Mouse (Mus musculus) heart, embryonic 13.5 days (tissue): ENCODE results near the gene Speg. TPM values are rescaled to one million over a fixed set of nuclear protein-coding genes. Genes with fewer than 3 reads are reported as not detected.

Experiments
- ATAC-seq: fragments of 200-750 bp; cut with Nextera tagmentation; 2 replicates; pipeline ENCODE4 v1.8.0; 2017; ENCODE audit warnings: moderate TSS enrichment; ENCODE audit not compliant: insufficient number of reproducible peaks, low FRiP score, low TSS enrichment; ENCODE audit errors: extremely low read depth
- H3K27ac ChIP-seq: fragments of 300-500 bp; sonication (generic); replicated peaks from 2 replicates; pipeline ENCODE4 v1.5.1; 2015; ENCODE audit warnings: moderate library complexity, mild to moderate bottlenecking, inconsistent platforms
- H3K27me3 ChIP-seq: fragments of 300-500 bp; sonication (generic); replicated peaks from 2 replicates; pipeline ENCODE4 v1.6.1; 2015; ENCODE audit warnings: mild to moderate bottlenecking, inconsistent platforms
- H3K36me3 ChIP-seq: fragments of 300-500 bp; sonication (generic); 2 replicates; pipeline ENCODE4 v1.6.1; 2015; ENCODE audit warnings: mild to moderate bottlenecking, inconsistent platforms
- H3K4me1 ChIP-seq: fragments of 300-500 bp; sonication (generic); 2 replicates; pipeline ENCODE4 v1.6.1; 2015; ENCODE audit warnings: inconsistent platforms
- H3K4me2 ChIP-seq: fragments of 300-500 bp; sonication (generic); 2 replicates; pipeline ENCODE4 v1.6.1; 2015; ENCODE audit warnings: inconsistent platforms, mild to moderate bottlenecking, moderate library complexity
- H3K4me3 ChIP-seq: fragments of 300-500 bp; sonication (generic); 2 replicates; pipeline ENCODE4 v1.5.1; 2015; ENCODE audit warnings: moderate library complexity, mild to moderate bottlenecking, inconsistent platforms
- H3K9ac ChIP-seq: fragments of 300-500 bp; sonication (generic); 2 replicates; pipeline ENCODE4 v1.6.1; 2015; ENCODE audit warnings: inconsistent platforms, mild to moderate bottlenecking, moderate library complexity
- H3K9me3 ChIP-seq: fragments of 300-500 bp; sonication (generic); 2 replicates; pipeline ENCODE4 v1.6.1; 2016; ENCODE audit warnings: inconsistent platforms
- WGBS: fragments of 180-500 bp; shearing (Covaris S2); methylation state at CpG from one replicate; pipeline ENCODE4 v1.1.7; 2015; ENCODE audit warnings: mixed read lengths; 5-methylcytosine and 5-hydroxymethylcytosine counted together
- polyA plus RNA-seq: library from polyadenylated mRNA; unstranded; fragments of >200 nt; fragmentation: Nextera tagmentation; extraction: Ambion mirVana; gene quantifications from 2 replicates; pipeline ENCODE4 v1.2.1, GENCODE M21; 2015

Gene Speg
- polyA plus RNA-seq, result 55.1 and 58.8 TPM in 2 replicates

- Histone ChIP-seq H3K4me2 (peak within 1 kb of the TSS; percentile 77), H3K9me3 (no peaks in the 10 kb centered on the region), H3K27me3 (peaks cover 51% of the 10 kb centered on the region), H3K27ac (peak within 1 kb of the TSS; percentile 92), H3K4me3 (peak within 1 kb of the TSS; percentile 57), H3K4me1 (peaks cover 63% of the 10 kb centered on the region), H3K9ac (peak within 1 kb of the TSS; percentile 93), H3K36me3 (no peaks in the 10 kb centered on the region)
- ATAC-seq, result peak; percentile 20; the same call in 1 of the 2 replicates
- WGBS, result 4% methylated on average over 54 of the region's 57 CpGs
Observed at GRCm38 (mm10) chr1:75374950-75375936, at the start of gene Speg. Gene Speg, plus strand, starts transcription at chr1:75375297.

GRCm38 (mm10) chr1:75327461-75327860 lies 47.6 kb upstream of the Speg start:
- Histone ChIP-seq H3K4me3 (no peak overlapping the region), H3K4me1 (peaks cover 5% of the 10 kb centered on the region; the same call in 1 of the 2 replicates), H3K27ac (no peak overlapping the region), H3K27me3 (no peaks in the 10 kb centered on the region), H3K4me2 (no peak overlapping the region), H3K36me3 (no peaks in the 10 kb centered on the region), H3K9me3 (no peaks in the 10 kb centered on the region), H3K9ac (no peak overlapping the region)
- no peak for ATAC-seq

GRCm38 (mm10) chr1:75331271-75331670 lies 43.8 kb upstream of the Speg start:
- H3K9me3 ChIP-seq, result no peaks in the 10 kb centered on the region
- H3K4me1 ChIP-seq, result peaks cover 5% of the 10 kb centered on the region; the same call in 1 of the 2 replicates
- H3K4me2 ChIP-seq, result no peak overlapping the region
- no peak for ATAC-seq
- H3K36me3 ChIP-seq, result no peaks in the 10 kb centered on the region
- no peaks in the 10 kb centered on the region for H3K27me3 ChIP-seq
- H3K4me3 ChIP-seq, result no peak overlapping the region
- WGBS, result 63% methylated on average over 1 of the region's 1 CpGs
- H3K9ac ChIP-seq, result no peak overlapping the region
- H3K27ac ChIP-seq, result no peak overlapping the region

GRCm38 (mm10) chr1:75336461-75336860 lies 38.6 kb upstream of the Speg start:
- no peaks in the 10 kb centered on the region for H3K9me3 ChIP-seq
- no peak overlapping the region for H3K4me2 ChIP-seq
- peaks cover 5% of the 10 kb centered on the region; the same call in 1 of the 2 replicates for H3K27me3 ChIP-seq
- WGBS, result 48% methylated on average over 3 of the region's 3 CpGs
- ATAC-seq, result no peak
- H3K4me3 ChIP-seq, result no peak overlapping the region
- H3K36me3 ChIP-seq, result no peaks in the 10 kb centered on the region
- no peak overlapping the region for H3K27ac ChIP-seq
- no peak overlapping the region for H3K9ac ChIP-seq
- peaks cover 16% of the 10 kb centered on the region for H3K4me1 ChIP-seq

- H3K9me3 ChIP-seq, result no peaks in the 10 kb centered on the region
- H3K27me3 ChIP-seq, result peaks cover 11% of the 10 kb centered on the region
- WGBS, result 64% methylated on average over 9 of the region's 9 CpGs
- H3K36me3 ChIP-seq, result no peaks in the 10 kb centered on the region
- H3K9ac ChIP-seq, result no peak overlapping the region
- ATAC-seq, result no peak
- H3K4me2 ChIP-seq, result no peak overlapping the region
- H3K4me1 ChIP-seq, result peaks cover 16% of the 10 kb centered on the region
- no peak overlapping the region for H3K27ac ChIP-seq
- H3K4me3 ChIP-seq, result no peak overlapping the region
Observed at GRCm38 (mm10) chr1:75337097-75337496, 38.0 kb upstream of the Speg start.

GRCm38 (mm10) chr1:75338091-75338694 lies 36.9 kb upstream of the Speg start:
- peaks cover 13% of the 10 kb centered on the region for H3K27me3 ChIP-seq
- H3K9ac ChIP-seq, result peak overlapping the region; percentile 37; the same call in 1 of the 2 replicates
- no peaks in the 10 kb centered on the region for H3K36me3 ChIP-seq
- H3K4me2 ChIP-seq, result no peak overlapping the region
- H3K4me3 ChIP-seq, result no peak overlapping the region
- H3K4me1 ChIP-seq, result peaks cover 18% of the 10 kb centered on the region
- no peaks in the 10 kb centered on the region for H3K9me3 ChIP-seq
- no peak for ATAC-seq
- H3K27ac ChIP-seq, result no peak overlapping the region
- 50% methylated on average over 11 of the region's 11 CpGs for WGBS

- Histone ChIP-seq H3K4me3 (no peak overlapping the region), H3K36me3 (no peaks in the 10 kb centered on the region), H3K27me3 (peaks cover 13% of the 10 kb centered on the region), H3K9ac (peak overlapping the region; percentile 48; the same call in 1 of the 2 replicates), H3K27ac (no peak overlapping the region), H3K4me1 (peaks cover 29% of the 10 kb centered on the region), H3K4me2 (no peak overlapping the region), H3K9me3 (no peaks in the 10 kb centered on the region)
- 54% methylated on average over 9 of the region's 9 CpGs for WGBS
- no peak for ATAC-seq
Observed at GRCm38 (mm10) chr1:75339337-75339736, 35.8 kb upstream of the Speg start.

GRCm38 (mm10) chr1:75340519-75340918 lies 34.6 kb upstream of the Speg start:
- WGBS, result 75% methylated on average over 2 of the region's 2 CpGs
- ATAC-seq, result no peak
- no peak overlapping the region for H3K4me3 ChIP-seq
- H3K4me2 ChIP-seq, result no peak overlapping the region
- H3K9ac ChIP-seq, result no peak overlapping the region
- no peaks in the 10 kb centered on the region for H3K36me3 ChIP-seq
- H3K4me1 ChIP-seq, result peaks cover 41% of the 10 kb centered on the region
- no peaks in the 10 kb centered on the region for H3K9me3 ChIP-seq
- H3K27ac ChIP-seq, result no peak overlapping the region
- peaks cover 13% of the 10 kb centered on the region for H3K27me3 ChIP-seq

- Histone ChIP-seq H3K4me1 (peaks cover 65% of the 10 kb centered on the region), H3K9ac (no peak overlapping the region), H3K9me3 (no peaks in the 10 kb centered on the region), H3K27me3 (peaks cover 13% of the 10 kb centered on the region), H3K4me3 (no peak overlapping the region), H3K27ac (no peak overlapping the region), H3K4me2 (no peak overlapping the region), H3K36me3 (no peaks in the 10 kb centered on the region)
- WGBS, result under 1% methylated on average over 8 of the region's 8 CpGs
- ATAC-seq, result no peak
Observed at GRCm38 (mm10) chr1:75342874-75343416, 32.2 kb upstream of the Speg start.

- 5% methylated on average over 15 of the region's 15 CpGs for WGBS
- Histone ChIP-seq H3K27ac (peak overlapping the region; percentile 94), H3K4me2 (peak overlapping the region; percentile 46), H3K36me3 (no peaks in the 10 kb centered on the region), H3K4me1 (peaks cover 69% of the 10 kb centered on the region), H3K9me3 (no peaks in the 10 kb centered on the region), H3K9ac (peak overlapping the region; percentile 66), H3K27me3 (peaks cover 13% of the 10 kb centered on the region), H3K4me3 (no peak overlapping the region)
- 0 out of 2 replicates have a peak, but pooled peaks have one; percentile 16 for ATAC-seq
Observed at GRCm38 (mm10) chr1:75344291-75345035, 30.6 kb upstream of the Speg start.
